Mouse (Mus musculus): ENCODE results near the gene Krt17. TPM values are rescaled to one million over a fixed set of nuclear protein-coding genes. Genes with fewer than 3 reads are reported as not detected.
"Not testable (repeated sequence)": the region's sequence is repeated elsewhere in the genome, so short reads cannot be mapped to it uniquely, and the experiment has no call there.

Krt17 gene
- polyA plus RNA-seq, 1 experiment from 2014 or later: 0.70 TPM

DNA sequence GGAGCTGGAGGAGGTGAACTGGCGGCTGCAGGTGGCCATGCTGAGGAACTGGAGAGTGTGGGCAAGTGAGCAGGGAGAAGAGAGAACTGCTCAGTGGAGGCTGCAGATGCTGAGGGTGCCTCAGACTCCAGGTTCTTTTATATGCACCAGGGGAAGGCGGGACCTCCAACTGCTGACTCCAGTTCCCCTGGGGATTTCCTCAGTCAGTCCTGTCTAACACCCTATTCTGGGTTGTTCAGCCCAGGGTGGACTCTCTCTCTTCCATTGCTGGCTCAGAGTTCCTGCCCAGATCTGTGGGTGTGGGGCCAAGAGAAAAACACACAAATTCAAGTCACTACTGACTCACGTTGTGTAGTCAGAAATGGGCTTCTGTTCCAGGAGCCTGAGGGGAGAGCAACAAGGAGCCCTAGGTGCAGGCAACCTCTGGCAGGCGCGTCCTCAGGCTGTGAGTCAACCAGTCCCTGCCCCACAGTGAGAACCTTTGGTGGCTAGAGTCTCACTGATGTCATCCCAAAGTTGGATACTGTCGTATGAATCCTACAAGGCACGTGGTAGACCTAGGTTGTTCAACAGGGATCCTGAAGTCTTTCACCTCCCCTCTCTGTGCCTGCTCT, 11.9 kb downstream of the Krt17 start, which contains the start of gene Krt16:
Gene Krt16 (minus strand): TSS at position 51 of the 614 bp plus-strand sequence.
- H3K27ac ChIP-seq (ENCODE audit: low read depth, low read length): no peak within 1 kb of the TSS
- no peak for ATAC-seq
- no peaks in the 10 kb centered on the region for H3K9me3 ChIP-seq (ENCODE audit: control insufficient read depth, low read length)
- no peaks in the 10 kb centered on the region for H3K36me3 ChIP-seq (ENCODE audit: control insufficient read depth, insufficient read depth, low read length)
- no peak within 1 kb of the TSS for H3K9ac ChIP-seq (ENCODE audit: low read depth, low read length)
- no peaks in the 10 kb centered on the region for H3K4me1 ChIP-seq (ENCODE audit: control insufficient read depth, insufficient read depth, low read depth, low read length)
- no peak within 1 kb of the TSS for H3K4me2 ChIP-seq (ENCODE audit: low read length)
- no peak within 1 kb of the TSS for H3K4me3 ChIP-seq (ENCODE audit: low read length)
- WGBS: 93% methylated on average over 7 of the region's 7 CpGs
- no peaks in the 10 kb centered on the region for H3K27me3 ChIP-seq (replicated peaks; ENCODE audit: control insufficient read depth, insufficient read depth, low read length)

DNA sequence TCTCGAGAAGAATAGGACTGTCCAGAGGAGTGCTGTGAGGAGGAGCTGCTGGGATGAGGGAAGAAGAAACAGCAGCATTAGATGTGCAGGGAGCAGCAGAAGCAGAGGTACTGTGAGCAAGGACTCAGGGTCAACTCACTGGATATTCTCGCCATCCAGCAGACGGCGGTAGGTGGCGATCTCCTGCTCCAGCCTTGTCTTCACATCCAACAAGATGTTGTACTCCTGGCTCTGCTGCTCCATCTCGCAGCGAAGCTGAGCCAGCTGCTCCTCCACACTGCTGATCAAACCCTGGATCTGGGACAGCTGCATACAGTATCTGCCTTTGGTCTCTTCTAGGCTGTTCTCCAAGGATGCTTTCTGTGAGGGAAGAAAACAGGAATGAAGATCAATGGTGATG, 14.4 kb downstream of the Krt17 start:
- not testable (repeated sequence) for H3K27me3 ChIP-seq (replicated peaks; ENCODE audit: control insufficient read depth, insufficient read depth, low read length); H3K4me3 ChIP-seq (ENCODE audit: low read length); H3K9me3 ChIP-seq (ENCODE audit: control insufficient read depth, low read length); H3K27ac ChIP-seq (ENCODE audit: low read depth, low read length); H3K4me1 ChIP-seq (ENCODE audit: control insufficient read depth, insufficient read depth, low read depth, low read length); H3K4me2 ChIP-seq (ENCODE audit: low read length); ATAC-seq; H3K36me3 ChIP-seq (ENCODE audit: control insufficient read depth, insufficient read depth, low read length); H3K9ac ChIP-seq (ENCODE audit: low read depth, low read length)
- 68% methylated on average over 7 of the region's 7 CpGs for WGBS

DNA sequence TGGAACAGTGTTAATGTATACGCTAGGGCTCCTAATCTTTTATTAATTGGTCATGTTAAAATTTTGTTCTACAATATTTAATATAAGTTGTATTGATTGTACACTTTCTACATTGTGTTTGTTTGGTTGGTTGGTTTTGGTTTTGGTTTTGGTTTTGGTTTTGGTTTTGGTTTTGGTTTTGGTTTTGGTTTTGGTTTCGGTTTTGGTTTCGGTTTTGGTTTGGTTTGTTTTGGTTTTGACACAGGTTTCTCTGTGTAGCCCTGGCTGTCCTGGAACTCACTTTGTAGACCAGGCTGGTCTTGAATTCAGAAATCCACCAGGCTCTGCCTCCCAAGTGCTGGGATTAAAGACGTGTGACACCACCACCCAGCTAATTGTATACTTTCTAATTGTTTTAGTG, 20.6 kb downstream of the Krt17 start:
- 92% methylated on average over 4 of the region's 4 CpGs for WGBS
- H3K9me3 ChIP-seq (ENCODE audit: control insufficient read depth, low read length); H3K27ac ChIP-seq (ENCODE audit: low read depth, low read length); H3K4me2 ChIP-seq (ENCODE audit: low read length); ATAC-seq; H3K4me1 ChIP-seq (ENCODE audit: control insufficient read depth, insufficient read depth, low read depth, low read length); H3K27me3 ChIP-seq (replicated peaks; ENCODE audit: control insufficient read depth, insufficient read depth, low read length); H3K4me3 ChIP-seq (ENCODE audit: low read length); H3K9ac ChIP-seq (ENCODE audit: low read depth, low read length); H3K36me3 ChIP-seq (ENCODE audit: control insufficient read depth, insufficient read depth, low read length): not testable (repeated sequence)

DNA sequence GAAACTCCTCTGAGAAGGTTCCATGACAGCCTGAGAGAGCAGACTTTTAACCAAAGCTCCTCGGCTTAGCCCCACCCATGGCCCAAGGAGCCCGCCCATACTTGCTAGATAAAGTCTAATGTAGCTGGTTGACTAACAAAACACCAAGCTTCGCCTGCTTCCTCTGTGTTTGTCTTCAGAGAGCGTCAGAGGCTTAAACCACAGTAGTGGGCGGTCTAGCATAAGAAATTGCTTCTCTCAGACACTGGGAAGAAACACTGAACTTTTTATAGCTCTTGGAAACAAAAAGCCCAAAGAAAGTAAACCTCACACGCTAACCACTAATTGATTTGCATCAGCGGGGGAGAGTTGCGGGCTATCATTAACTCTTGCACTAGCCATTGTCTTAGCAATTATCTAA, 39.1 kb downstream of the Krt17 start:
- H3K9ac ChIP-seq (ENCODE audit: low read depth, low read length): no peak overlapping the region
- H3K9me3 ChIP-seq (ENCODE audit: control insufficient read depth, low read length): peaks cover 4% of the 10 kb centered on the region; the same call in 1 of the 2 replicates
- H3K4me3 ChIP-seq (ENCODE audit: low read length): no peak overlapping the region
- no peaks in the 10 kb centered on the region for H3K36me3 ChIP-seq (ENCODE audit: control insufficient read depth, insufficient read depth, low read length)
- H3K27ac ChIP-seq (ENCODE audit: low read depth, low read length): no peak overlapping the region
- no peak overlapping the region for H3K4me2 ChIP-seq (ENCODE audit: low read length)
- no peak for ATAC-seq
- WGBS: 63% methylated on average over 8 of the region's 8 CpGs
- no peaks in the 10 kb centered on the region for H3K4me1 ChIP-seq (ENCODE audit: control insufficient read depth, insufficient read depth, low read depth, low read length)
- no peaks in the 10 kb centered on the region for H3K27me3 ChIP-seq (replicated peaks; ENCODE audit: control insufficient read depth, insufficient read depth, low read length)

DNA sequence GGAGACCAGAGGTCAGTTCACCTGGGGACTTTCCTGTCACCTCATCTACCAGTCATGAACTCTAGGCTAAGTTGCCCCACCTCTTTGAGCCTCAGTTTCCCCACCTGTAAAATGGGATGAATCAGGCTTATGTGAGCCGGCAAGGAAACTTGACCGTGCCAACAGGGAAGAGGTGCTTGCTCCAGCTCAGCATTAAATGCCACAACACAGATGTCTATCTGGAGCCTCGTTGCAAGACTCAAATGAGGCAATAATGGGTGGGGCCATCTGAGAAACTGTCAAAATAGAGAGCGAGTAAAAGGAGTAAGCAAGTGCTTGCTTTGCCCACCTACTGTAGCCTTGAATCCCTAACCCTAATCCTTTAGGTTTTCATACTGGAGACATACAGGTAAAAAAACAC, 41.5 kb downstream of the Krt17 start:
- 84% methylated on average over 4 of the region's 4 CpGs for WGBS
- ATAC-seq: no peak
- Histone ChIP-seq H3K9me3 (ENCODE audit: control insufficient read depth, low read length) (no peaks in the 10 kb centered on the region), H3K36me3 (ENCODE audit: control insufficient read depth, insufficient read depth, low read length) (no peaks in the 10 kb centered on the region), H3K4me2 (ENCODE audit: low read length) (no peak overlapping the region), H3K27ac (ENCODE audit: low read depth, low read length) (no peak overlapping the region), H3K4me1 (ENCODE audit: control insufficient read depth, insufficient read depth, low read depth, low read length) (no peaks in the 10 kb centered on the region), H3K27me3 (replicated peaks; ENCODE audit: control insufficient read depth, insufficient read depth, low read length) (no peaks in the 10 kb centered on the region), H3K4me3 (ENCODE audit: low read length) (no peak overlapping the region), H3K9ac (ENCODE audit: low read depth, low read length) (no peak overlapping the region)

DNA sequence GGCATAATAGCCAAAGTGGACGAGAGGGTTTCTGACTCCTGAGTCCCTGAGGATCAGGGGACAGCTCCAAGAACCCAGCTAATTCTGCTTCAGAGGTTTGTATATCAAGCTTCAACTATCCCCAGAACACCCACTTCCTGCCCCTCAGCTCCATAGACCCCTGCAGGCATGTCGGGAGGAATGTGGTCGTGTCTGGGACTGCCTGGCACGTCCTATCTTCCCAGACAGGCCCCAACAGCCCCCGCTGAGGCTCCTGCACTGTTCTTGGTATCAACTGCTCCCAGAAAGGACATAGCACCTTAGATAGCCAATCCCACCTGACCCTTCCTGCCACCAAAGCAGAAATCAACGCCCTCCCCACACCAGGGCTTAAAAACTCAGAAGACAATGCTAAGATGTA, 52.3 kb downstream of the Krt17 start:
- Histone ChIP-seq H3K36me3 (ENCODE audit: control insufficient read depth, insufficient read depth, low read length) (no peaks in the 10 kb centered on the region), H3K27ac (ENCODE audit: low read depth, low read length) (no peak overlapping the region), H3K9me3 (ENCODE audit: control insufficient read depth, low read length) (no peaks in the 10 kb centered on the region), H3K4me3 (ENCODE audit: low read length) (no peak overlapping the region), H3K4me1 (ENCODE audit: control insufficient read depth, insufficient read depth, low read depth, low read length) (no peaks in the 10 kb centered on the region), H3K9ac (ENCODE audit: low read depth, low read length) (no peak overlapping the region), H3K4me2 (ENCODE audit: low read length) (no peak overlapping the region), H3K27me3 (replicated peaks; ENCODE audit: control insufficient read depth, insufficient read depth, low read length) (no peaks in the 10 kb centered on the region)
- no peak for ATAC-seq
- WGBS: 74% methylated on average over 6 of the region's 6 CpGs

- no peak for ATAC-seq
- H3K27me3 ChIP-seq (replicated peaks; ENCODE audit: control insufficient read depth, insufficient read depth, low read length): no peaks in the 10 kb centered on the region
- H3K4me3 ChIP-seq (ENCODE audit: low read length): no peak within 1 kb of the TSS
- 92% methylated on average over 8 of the region's 8 CpGs for WGBS
- H3K9ac ChIP-seq (ENCODE audit: low read depth, low read length): no peak within 1 kb of the TSS
- H3K4me2 ChIP-seq (ENCODE audit: low read length): no peak within 1 kb of the TSS
- H3K4me1 ChIP-seq (ENCODE audit: control insufficient read depth, insufficient read depth, low read depth, low read length): no peaks in the 10 kb centered on the region
- no peaks in the 10 kb centered on the region for H3K9me3 ChIP-seq (ENCODE audit: control insufficient read depth, low read length)
- no peaks in the 10 kb centered on the region for H3K36me3 ChIP-seq (ENCODE audit: control insufficient read depth, insufficient read depth, low read length)
- H3K27ac ChIP-seq (ENCODE audit: low read depth, low read length): no peak within 1 kb of the TSS
These were observed 53.3 kb downstream of the Krt17 start, which contains the start of gene Krt14 for GRCm38 (mm10) chr11:100207498-100207897. Gene Krt14 (minus strand): TSS chr11:100207548.

Other genes starting within 250 kb of the Krt17 start
- gene Krt33a, start 244.8 kb downstream of the Krt17 start, polyA plus RNA-seq (2015; fragmentation: Nextera tagmentation; extraction: Ambion mirVana): not detected in 2 replicates
- 0.12 and 0.13 TPM in 2 replicates for gene Krt33b, start 231.2 kb downstream of the Krt17 start, polyA plus RNA-seq (2015; fragmentation: Nextera tagmentation; extraction: Ambion mirVana)
- gene Krt34, start 219.5 kb downstream of the Krt17 start, polyA plus RNA-seq (2015; fragmentation: Nextera tagmentation; extraction: Ambion mirVana): not detected in 2 replicates
- not detected in 2 replicates for gene Krt31, start 210.5 kb downstream of the Krt17 start, polyA plus RNA-seq (2015; fragmentation: Nextera tagmentation; extraction: Ambion mirVana)
- not detected in 2 replicates for gene Krt32, start 172.8 kb downstream of the Krt17 start, polyA plus RNA-seq (2015; fragmentation: Nextera tagmentation; extraction: Ambion mirVana)
- not detected in 2 replicates for gene Krt35, start 164.8 kb downstream of the Krt17 start, polyA plus RNA-seq (2015; fragmentation: Nextera tagmentation; extraction: Ambion mirVana)
- gene Krt36, start 155.4 kb downstream of the Krt17 start, polyA plus RNA-seq (2015; fragmentation: Nextera tagmentation; extraction: Ambion mirVana): not detected in 2 replicates
- gene Krt13, start 139.5 kb downstream of the Krt17 start, polyA plus RNA-seq (2015; fragmentation: Nextera tagmentation; extraction: Ambion mirVana): 0.09 and 0.26 TPM in 2 replicates
- 0.69 and 1.0 TPM in 2 replicates for gene Krt15, start 125.1 kb downstream of the Krt17 start, polyA plus RNA-seq (2015; fragmentation: Nextera tagmentation; extraction: Ambion mirVana)
- 2.3 and 3.0 TPM in 2 replicates for gene Krt19, start 112.4 kb downstream of the Krt17 start, polyA plus RNA-seq (2015; fragmentation: Nextera tagmentation; extraction: Ambion mirVana)
- 0.08 TPM in 1 of 2 replicates, not detected in the other for gene Krt9, start 67.8 kb downstream of the Krt17 start, polyA plus RNA-seq (2015; fragmentation: Nextera tagmentation; extraction: Ambion mirVana)
- gene Krt14, start 53.5 kb downstream of the Krt17 start, polyA plus RNA-seq (2015; fragmentation: Nextera tagmentation; extraction: Ambion mirVana): 0.55 TPM in 1 of 2 replicates, not detected in the other
- gene Krt16, start 12.1 kb downstream of the Krt17 start, polyA plus RNA-seq (2015; fragmentation: Nextera tagmentation; extraction: Ambion mirVana): not detected in 2 replicates
- gene Krt42, start 8.8 kb upstream of the Krt17 start, polyA plus RNA-seq (2015; fragmentation: Nextera tagmentation; extraction: Ambion mirVana): not detected in 2 replicates
- 1,208 and 1,248 TPM in 2 replicates for gene Eif1, start 58.9 kb upstream of the Krt17 start, polyA plus RNA-seq (2015; fragmentation: Nextera tagmentation; extraction: Ambion mirVana)
- gene Gast, start 73.4 kb upstream of the Krt17 start, polyA plus RNA-seq (2015; fragmentation: Nextera tagmentation; extraction: Ambion mirVana): 0.52 TPM in 1 of 2 replicates, not detected in the other
- 316 and 333 TPM in 2 replicates for gene Hap1, start 95.1 kb upstream of the Krt17 start, polyA plus RNA-seq (2015; fragmentation: Nextera tagmentation; extraction: Ambion mirVana)
- 68.8 and 77.7 TPM in 2 replicates for gene Jup, start 136.7 kb upstream of the Krt17 start, polyA plus RNA-seq (2015; fragmentation: Nextera tagmentation; extraction: Ambion mirVana)
- gene P3h4, start 153.8 kb upstream of the Krt17 start, polyA plus RNA-seq (2015; fragmentation: Nextera tagmentation; extraction: Ambion mirVana): 21.5 and 25.5 TPM in 2 replicates
- 29.2 and 33.1 TPM in 2 replicates for gene Fkbp10, start 154.7 kb upstream of the Krt17 start, polyA plus RNA-seq (2015; fragmentation: Nextera tagmentation; extraction: Ambion mirVana)
- 127 TPM in 2 replicates for gene Nt5c3b, start 180.8 kb upstream of the Krt17 start, polyA plus RNA-seq (2015; fragmentation: Nextera tagmentation; extraction: Ambion mirVana)
- 0.75 and 1.2 TPM in 2 replicates for gene Klhl10, start 180.9 kb upstream of the Krt17 start, polyA plus RNA-seq (2015; fragmentation: Nextera tagmentation; extraction: Ambion mirVana)
- 9.1 and 10.4 TPM in 2 replicates for gene Klhl11, start 211.7 kb upstream of the Krt17 start, polyA plus RNA-seq (2015; fragmentation: Nextera tagmentation; extraction: Ambion mirVana)